Mouse (Mus musculus) CH12F3 (cell line): ENCODE data around the gene Per2.

Experiments used
- in situ Hi-C: fragments of 300-500 bp; cut with MboI; formaldehyde crosslinking; loops from 2 replicates; pipeline ENCODE4 v1.14.3; 2020; ENCODE audit warnings: low sequenced_read_pairs

The Per2 gene

DNA sequence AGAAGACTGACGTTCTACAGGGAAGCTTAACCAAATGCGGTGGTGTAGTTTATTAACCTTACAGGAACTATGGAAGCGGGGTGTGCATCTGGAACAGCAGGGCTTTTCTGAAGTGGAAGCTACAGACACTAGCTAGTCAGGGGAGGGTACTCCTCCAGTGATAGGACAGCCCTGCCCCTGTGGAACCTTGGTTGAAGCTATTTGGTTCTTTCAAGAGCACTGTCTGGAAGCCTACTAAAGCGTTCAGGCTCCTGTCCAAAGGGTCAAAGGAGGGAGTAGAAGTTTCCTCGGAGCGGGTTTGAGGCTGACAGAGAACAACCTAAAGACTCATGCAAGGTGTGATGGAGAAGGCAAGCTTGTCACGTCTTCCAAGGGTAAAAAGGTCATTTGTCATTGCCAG is 945 bp upstream of the Per2 start:
- in situ Hi-C loops, result no loop called here

DNA sequence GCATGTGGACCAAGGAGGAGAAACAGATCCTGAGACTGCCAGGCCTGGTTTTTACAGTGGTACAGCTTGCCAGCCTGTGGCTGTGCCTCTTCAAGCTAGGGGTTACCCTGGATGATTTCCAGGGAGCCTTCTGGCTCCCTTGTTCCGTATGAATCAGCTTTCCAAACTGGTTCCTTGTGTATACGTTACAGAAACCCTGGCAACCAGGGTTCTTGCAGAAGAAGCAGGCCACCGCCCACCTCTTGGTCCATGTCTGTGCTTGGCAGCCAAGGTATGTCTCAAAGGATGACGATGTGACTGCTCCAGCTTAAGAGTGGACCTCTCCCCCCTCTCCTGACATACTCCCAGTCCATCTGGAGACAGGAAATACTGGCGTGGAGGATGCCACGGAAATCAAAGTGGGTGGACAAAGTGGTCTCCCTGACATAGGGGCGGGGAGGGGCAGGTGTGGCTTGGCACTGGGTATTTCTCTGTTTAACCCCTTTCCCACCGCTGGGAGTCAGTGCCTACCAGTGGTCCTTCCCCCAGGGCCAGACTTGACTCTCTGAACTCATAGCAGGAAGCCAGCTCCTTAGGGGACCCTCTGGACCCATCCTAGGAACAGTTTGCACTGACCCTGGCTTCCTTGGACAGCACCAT is 782 bp downstream of the Per2 start:
- in situ Hi-C loops, result no loop called here

- in situ Hi-C loops, result no loop called here
Observed at GRCm38 (mm10) chr1:91457698-91458097, 1.4 kb downstream of the Per2 start.

DNA sequence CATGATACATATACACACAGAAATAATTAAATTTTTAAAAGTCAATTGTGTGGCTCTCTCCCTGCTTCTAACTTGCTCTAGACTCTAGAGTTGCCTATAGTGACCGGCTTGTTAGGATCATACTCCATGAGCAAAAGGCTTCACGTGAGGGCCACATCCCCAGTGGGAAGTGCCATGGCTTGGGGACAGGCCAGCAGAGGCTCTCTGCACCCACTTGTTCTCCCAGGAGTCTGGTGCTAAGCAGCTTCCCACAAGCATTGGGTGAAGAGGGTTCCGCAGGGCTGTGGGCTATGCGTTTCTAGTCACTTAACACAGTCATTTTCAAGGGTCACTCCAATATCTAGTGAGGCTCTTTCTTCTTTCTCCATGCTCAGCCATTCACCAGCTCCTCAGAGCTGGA is 2.0 kb downstream of the Per2 start:
- in situ Hi-C loops, result no loop called here

GRCm38 (mm10) chr1:91456301-91456801 is 2.8 kb downstream of the Per2 start:
- in situ Hi-C loops, result no loop called here

DNA sequence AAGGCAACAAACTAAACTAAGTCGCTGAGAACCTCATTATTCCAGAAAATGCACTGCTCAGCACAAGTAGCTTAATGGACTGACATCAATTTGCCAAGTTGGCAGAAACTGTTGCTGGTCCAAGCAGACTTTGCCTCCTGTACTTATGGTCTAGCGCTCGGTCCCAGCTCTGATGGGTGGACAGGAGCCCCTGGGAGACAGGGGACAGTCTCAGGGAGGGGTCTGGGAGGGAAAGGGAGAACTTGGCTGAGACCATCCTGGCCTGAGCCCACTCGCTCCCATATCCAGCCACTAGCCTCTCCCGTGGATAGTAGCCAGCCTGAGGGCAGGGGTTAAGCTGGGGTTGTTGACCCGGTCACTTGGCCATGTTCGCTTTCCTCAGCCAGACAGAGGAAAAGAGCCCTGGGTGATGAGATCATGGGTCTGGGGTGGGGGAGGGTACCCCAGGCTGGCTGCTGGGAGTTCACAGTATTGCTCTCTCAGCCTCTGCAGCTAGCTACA is 3.4 kb downstream of the Per2 start:
- in situ Hi-C loops, result no loop called here

DNA sequence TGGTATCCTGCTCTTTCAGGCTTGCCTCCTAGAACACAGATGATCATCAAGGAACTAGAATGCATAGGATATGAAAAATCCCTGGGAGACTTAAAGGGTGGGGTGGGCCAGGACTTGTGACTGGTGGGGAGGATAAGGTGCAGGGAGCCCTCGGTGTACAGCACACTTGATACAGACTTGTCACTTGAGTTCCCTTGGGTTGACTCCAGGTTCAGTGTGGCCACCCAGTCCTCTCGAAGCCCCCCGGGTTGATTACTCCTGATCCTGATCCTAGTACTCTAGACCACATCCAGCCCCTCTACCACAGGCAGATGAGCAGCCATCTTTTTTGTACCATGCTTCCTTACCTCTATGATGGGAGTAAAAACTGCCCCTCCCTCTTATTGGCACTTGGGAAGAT is 4.2 kb downstream of the Per2 start:
- in situ Hi-C loops, result no loop called here

- in situ Hi-C loops, result no loop called here
Observed at GRCm38 (mm10) chr1:91454366-91454765, 4.8 kb downstream of the Per2 start.

- in situ Hi-C loops, result no loop called here
Observed at GRCm38 (mm10) chr1:91453932-91454331, 5.2 kb downstream of the Per2 start.

GRCm38 (mm10) chr1:91451547-91452084 is 7.5 kb downstream of the Per2 start:
- in situ Hi-C loops, result no loop called here

GRCm38 (mm10) chr1:91450851-91451250 is 8.3 kb downstream of the Per2 start:
- in situ Hi-C loops, result no loop called here

- in situ Hi-C loops, result no loop called here
Observed at GRCm38 (mm10) chr1:91448688-91449087, 10.4 kb downstream of the Per2 start.

- in situ Hi-C loops, result no loop called here
Observed at GRCm38 (mm10) chr1:91446511-91446910, 12.6 kb downstream of the Per2 start.

- in situ Hi-C loops, result no loop called here
Observed at GRCm38 (mm10) chr1:91446060-91446459, 13.1 kb downstream of the Per2 start.

GRCm38 (mm10) chr1:91444841-91445830 is 14.0 kb downstream of the Per2 start:
- in situ Hi-C loops, result no loop called here

- in situ Hi-C loops, result no loop called here
Observed at GRCm38 (mm10) chr1:91442350-91442990, 16.7 kb downstream of the Per2 start.

DNA sequence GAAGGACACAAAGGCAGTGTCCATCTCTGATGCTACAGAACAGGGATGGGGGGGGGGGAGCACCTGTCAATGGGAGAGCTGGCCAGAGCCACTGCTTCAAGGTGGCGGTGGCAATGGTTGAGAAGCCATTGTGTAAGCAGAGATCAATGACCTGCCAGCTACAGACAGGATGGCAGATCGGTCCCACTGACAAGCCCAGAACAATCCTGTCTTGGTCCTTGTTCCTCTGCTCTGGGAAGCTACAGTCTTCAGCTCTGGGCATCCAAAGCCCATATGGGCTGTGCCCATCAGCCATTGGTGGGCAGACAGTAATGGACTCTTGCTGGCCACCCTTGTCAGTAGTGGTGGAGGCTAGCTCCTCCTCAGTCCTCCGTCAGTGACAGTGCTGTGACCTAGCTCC is 17.3 kb downstream of the Per2 start:
- in situ Hi-C loops, result no loop called here

DNA sequence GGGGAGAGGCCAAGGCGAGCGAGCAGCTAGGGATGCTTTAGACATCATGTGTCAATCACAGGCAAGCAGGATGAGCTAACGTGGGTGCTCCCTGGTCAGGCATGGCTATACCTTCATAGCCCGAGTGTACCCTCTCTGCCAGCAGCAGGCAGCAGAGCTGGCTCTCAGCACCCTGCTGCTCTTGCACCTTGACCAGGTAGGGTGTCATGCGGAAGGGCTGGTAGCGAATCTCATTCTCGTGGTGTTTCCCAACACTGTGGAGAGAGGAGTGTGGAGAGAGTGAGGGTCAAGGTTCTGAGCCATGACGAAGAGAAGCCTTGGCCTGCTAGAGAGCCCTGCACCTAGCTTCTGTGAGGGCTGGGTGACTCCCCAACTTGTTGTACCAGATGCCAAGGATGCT is 19.3 kb downstream of the Per2 start:
- in situ Hi-C loops, result no loop called here

- in situ Hi-C loops, result no loop called here
Observed at GRCm38 (mm10) chr1:91437573-91437972, 21.6 kb downstream of the Per2 start.

DNA sequence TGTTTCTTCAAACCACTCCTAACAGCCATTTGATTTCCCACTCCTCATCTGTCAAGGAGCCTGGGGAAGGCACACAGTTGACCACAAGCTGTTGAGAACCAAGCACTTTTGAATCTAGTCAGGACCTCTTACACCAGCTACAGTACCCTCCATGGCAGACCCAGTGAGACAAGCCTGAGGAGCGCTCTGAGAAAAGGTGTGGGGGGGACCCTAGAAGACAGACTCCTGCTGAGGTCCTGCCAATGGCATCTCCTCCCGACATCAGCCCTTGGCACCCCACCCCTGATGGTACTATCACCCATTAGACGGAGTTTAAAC is 22.1 kb downstream of the Per2 start:
- in situ Hi-C loops, result no loop called here

GRCm38 (mm10) chr1:91436380-91437082 is 22.6 kb downstream of the Per2 start:
- in situ Hi-C loops, result no loop called here
